ENCODE assay signal across 9 mouse cellular contexts in genomic region chr6:142979665-142980660, GRCm38 (mm10). TPM values are rescaled to one million over a fixed set of nuclear protein-coding genes. Genes with fewer than 3 reads are reported as not detected.
DNase-seq lines count a peak whose midpoint lies in the region; ATAC-seq and TF ChIP-seq lines count a peak whose summit lies in the region.
"Had no signal": no experiment of that assay in that cellular context is flagged by ENCODE, and none has a peak within 500 bp of the region (broad histone marks: within the 10 kb centered on the region; RNA-seq: fewer than 3 reads in every experiment).

No protein-coding gene starts in this region.

- H3K27ac ChIP-seq in heart, embryonic 11.5 days (ENCODE audit: low read depth, low read length): peak overlapping the region; percentile 69
- peak overlapping the region; percentile 73 for H3K27ac ChIP-seq in midbrain, embryonic 14.5 days (replicated peaks; ENCODE audit: low read depth, low read length)

- peaks cover 10% of the 10 kb centered on the region; the same call in 1 of the 2 replicates for H3K4me1 ChIP-seq in heart, embryonic 11.5 days (ENCODE audit: control insufficient read depth, insufficient read depth, low read length)
- peaks cover 79% of the 10 kb centered on the region for H3K4me1 ChIP-seq in E14TG2a.4 (replicated peaks; ENCODE audit: low read depth, low read length)
- H3K4me1 ChIP-seq in midbrain, embryonic 14.5 days (ENCODE audit: control insufficient read depth, insufficient read depth, low read length): peaks cover 14% of the 10 kb centered on the region

- no peak for TF ChIP-seq CTCF in E14TG2a.4 (conservative IDR thresholded peaks at IDR 0.05; ENCODE audit: low read length)

- peak overlapping the region; percentile 45 for H3K4me2 ChIP-seq in heart, embryonic 11.5 days
- H3K4me2 ChIP-seq in midbrain, embryonic 14.5 days (ENCODE audit: low read length): peak overlapping the region; percentile 13

- no peaks in the 10 kb centered on the region for H3K36me3 ChIP-seq in heart, embryonic 11.5 days (ENCODE audit: control insufficient read depth, insufficient read depth, low read length)
- H3K36me3 ChIP-seq in E14TG2a.4 (ENCODE audit: insufficient read depth, low read length): peaks cover 42% of the 10 kb centered on the region
- H3K36me3 ChIP-seq in midbrain, embryonic 14.5 days (ENCODE audit: control insufficient read depth, insufficient read depth, low read length): no peaks in the 10 kb centered on the region

- H3K9me3 ChIP-seq in heart, embryonic 11.5 days (replicated peaks; ENCODE audit: control insufficient read depth, low read length): no peaks in the 10 kb centered on the region
- H3K9me3 ChIP-seq in E14TG2a.4 (ENCODE audit: low read length): no peaks in the 10 kb centered on the region
- H3K9me3 ChIP-seq in midbrain, embryonic 14.5 days (ENCODE audit: control insufficient read depth, low read length): no peaks in the 10 kb centered on the region

- no peak overlapping the region for H3K4me3 ChIP-seq in heart, embryonic 11.5 days (ENCODE audit: low read depth, low read length)
- 0 out of 2 replicates have a peak overlapping the region, but pooled peaks have one; percentile 21 for H3K4me3 ChIP-seq in E14TG2a.4 (replicated peaks; ENCODE audit: low read length)
- H3K4me3 ChIP-seq in midbrain, embryonic 14.5 days (replicated peaks; ENCODE audit: low read depth, low read length): no peak overlapping the region

- DNase-seq in heart, postnatal 4 days: no peak
- DNase-seq in midbrain, embryonic 14.5 days: peak; percentile 52
- DNase-seq in ovary, postnatal 36 days (ENCODE audit: low spot score): no peak
- DNase-seq in ovary, postnatal 14 days (ENCODE audit: low spot score): no peak
- DNase-seq: lung, postnatal 4 days had no signal

- H3K9ac ChIP-seq in heart, embryonic 11.5 days (ENCODE audit: low read depth, low read length): no peak overlapping the region
- no peak overlapping the region for H3K9ac ChIP-seq in midbrain, embryonic 14.5 days (replicated peaks; ENCODE audit: low read length)

- H3K27me3 ChIP-seq in heart, embryonic 11.5 days (ENCODE audit: control insufficient read depth, insufficient read depth, low read length): no peaks in the 10 kb centered on the region
- H3K27me3 ChIP-seq in E14TG2a.4 (ENCODE audit: insufficient read depth, low read length): no peaks in the 10 kb centered on the region
- no peaks in the 10 kb centered on the region for H3K27me3 ChIP-seq in midbrain, embryonic 14.5 days (ENCODE audit: control insufficient read depth, insufficient read depth, low read length)

- 20% methylated on average over 6 of the region's 6 CpGs for WGBS in heart, embryonic 11.5 days (ENCODE audit: insufficient replicate concordance)
- WGBS in midbrain, embryonic 14.5 days: 41% methylated on average over 6 of the region's 6 CpGs

- ATAC-seq in heart, embryonic 11.5 days (replicated peaks; ENCODE audit: insufficient number of reproducible peaks, low FRiP score, low TSS enrichment): peak; percentile 73
- ATAC-seq in hematopoietic stem cell, adult 5-6 weeks (replicated peaks in 1 of 2; ENCODE audit: insufficient read depth in 1 of 2, low FRiP score in 2 of 2, low TSS enrichment in 1 of 2, low read depth in 1 of 2, poor library complexity in 2 of 2, severe bottlenecking in 2 of 2): peak; percentile 75 to 92
- ATAC-seq in midbrain, embryonic 14.5 days (ENCODE audit: low FRiP score, low TSS enrichment): peak; percentile 27; the same call in 1 of the 2 replicates
- no peak for ATAC-seq in activated CD4-positive, CD25-positive, alpha-beta regulatory T cell, adult 4 months

RNA-seq across cellular contexts. Expression of gene St8sia1, which starts 15.7 kb away (rescaled TPM):
- 3.6 and 5.2 TPM in 2 replicates for polyA plus RNA-seq in heart, embryonic 11.5 days (2014; fragmentation: Nextera tagmentation; extraction: Ambion mirVana)
- 1 to 10 TPM; 1.5 to 2.0 TPM for total RNA-seq in heart, postnatal 4 days (2021)
- total RNA-seq in hematopoietic stem cell, adult 5-6 weeks (2017): 0.65 and 1.8 TPM in 2 replicates
- polyA plus RNA-seq in midbrain, embryonic 14.5 days (2014; fragmentation: Nextera tagmentation; extraction: Ambion mirVana): 7.5 and 8.4 TPM in 2 replicates
- 10 to 100 TPM; 10.6 to 11.5 TPM for polyA plus RNA-seq in activated CD4-positive, CD25-positive, alpha-beta regulatory T cell, adult 4 months (2017; shearing (Covaris generic))
